Mouse (Mus musculus) liver, embryonic 14.5 days (tissue): ENCODE results near the gene Wfdc15a.

Experiments
- CTCF ChIP-seq: IDR thresholded peaks from 2 replicates; pipeline ENCODE4 v1.5.1; 2016; ENCODE audit warnings: antibody characterized with exemption, low read depth, control low read depth
- EP300 ChIP-seq: IDR thresholded peaks from 2 replicates; pipeline ENCODE4 v1.6.1; 2016; ENCODE audit warnings: antibody characterized with exemption, low read depth

GRCm38 (mm10) chr2:164206676-164207075 lies 6.7 kb upstream of the Wfdc15a start:
- TF ChIP-seq CTCF: no peak
- TF ChIP-seq EP300: no peak
